ENCODE assay signal across 9 mouse cellular contexts in genomic region chr7:68233619-68234223, GRCm38 (mm10). TPM values are rescaled to one million over a fixed set of nuclear protein-coding genes. Genes with fewer than 3 reads are reported as not detected.
DNase-seq lines count a peak whose midpoint lies in the region; ATAC-seq lines count a peak whose summit lies in the region.
"Had no signal": no experiment of that assay in that cellular context is flagged by ENCODE, and none has a peak within 500 bp of the region (broad histone marks: within the 10 kb centered on the region; RNA-seq: fewer than 3 reads in every experiment).

No protein-coding gene starts in this region.

- H3K27ac ChIP-seq in heart, embryonic 15.5 days = peak overlapping the region; percentile 45; the same call in 1 of the 2 replicates
- peak overlapping the region; percentile 32; the same call in 1 of the 2 replicates for H3K27ac ChIP-seq in limb, embryonic 12.5 days
- H3K27ac ChIP-seq in stomach, embryonic 16.5 days (ENCODE audit: low read length) = no peak overlapping the region; the same call in 1 of the 2 replicates
- H3K27ac ChIP-seq: liver, embryonic 15.5 days had no signal

- H3K4me1 ChIP-seq in heart, embryonic 15.5 days (replicated peaks) = peaks cover 19% of the 10 kb centered on the region
- peaks cover 26% of the 10 kb centered on the region for H3K4me1 ChIP-seq in limb, embryonic 12.5 days (replicated peaks)
- H3K4me1 ChIP-seq in stomach, embryonic 16.5 days (ENCODE audit: control insufficient read depth, insufficient read depth, low read length) = peaks cover 6% of the 10 kb centered on the region; the same call in 1 of the 2 replicates
- H3K4me1 ChIP-seq: liver, embryonic 15.5 days had no signal

- no peak overlapping the region for H3K9ac ChIP-seq in heart, embryonic 15.5 days
- H3K9ac ChIP-seq in limb, embryonic 12.5 days (replicated peaks) = no peak overlapping the region
- H3K9ac ChIP-seq in stomach, embryonic 16.5 days (ENCODE audit: low read length) = no peak overlapping the region
- H3K9ac ChIP-seq: liver, embryonic 15.5 days had no signal

- DNase-seq in Muller cell, postnatal 12 days (ENCODE audit: inconsistent ontology term) = peak; percentile 58
- peak; percentile 73 for DNase-seq in embryo, embryonic 11 days
- no peak for DNase-seq in T-cell, adult 2 months (ENCODE audit: low spot score)
- DNase-seq in thymus, adult 18-20 months = no peak
- DNase-seq in cerebellum, adult 11 months = no peak

- no peaks in the 10 kb centered on the region for H3K9me3 ChIP-seq in heart, embryonic 15.5 days (replicated peaks)
- H3K9me3 ChIP-seq in limb, embryonic 12.5 days = no peaks in the 10 kb centered on the region
- no peaks in the 10 kb centered on the region for H3K9me3 ChIP-seq in stomach, embryonic 16.5 days (replicated peaks; ENCODE audit: control insufficient read depth, low read length)
- H3K9me3 ChIP-seq: liver, embryonic 15.5 days had no signal

- H3K36me3 ChIP-seq in heart, embryonic 15.5 days = no peaks in the 10 kb centered on the region
- H3K36me3 ChIP-seq in limb, embryonic 12.5 days = peaks cover 28% of the 10 kb centered on the region
- peaks cover 6% of the 10 kb centered on the region; the same call in 1 of the 2 replicates for H3K36me3 ChIP-seq in stomach, embryonic 16.5 days (ENCODE audit: control insufficient read depth, insufficient read depth, low read length)
- H3K36me3 ChIP-seq: liver, embryonic 15.5 days had no signal

- H3K27me3 ChIP-seq in heart, embryonic 15.5 days = no peaks in the 10 kb centered on the region
- H3K27me3 ChIP-seq in limb, embryonic 12.5 days = no peaks in the 10 kb centered on the region
- no peaks in the 10 kb centered on the region for H3K27me3 ChIP-seq in stomach, embryonic 16.5 days (ENCODE audit: control insufficient read depth, insufficient read depth, low read length)
- H3K27me3 ChIP-seq: liver, embryonic 15.5 days had no signal

- 17% methylated on average over 13 of the region's 13 CpGs for WGBS in heart, embryonic 15.5 days
- 38% methylated on average over 13 of the region's 13 CpGs for WGBS in limb, embryonic 12.5 days
- WGBS in stomach, embryonic 16.5 days = 24% methylated on average over 13 of the region's 13 CpGs

- peak overlapping the region; percentile 34 for H3K4me2 ChIP-seq in heart, embryonic 15.5 days
- no peak overlapping the region for H3K4me2 ChIP-seq in limb, embryonic 12.5 days
- H3K4me2 ChIP-seq in stomach, embryonic 16.5 days (ENCODE audit: low read depth, low read length) = no peak overlapping the region
- H3K4me2 ChIP-seq: liver, embryonic 15.5 days had no signal

- no peak; the same call in 1 of the 2 replicates for ATAC-seq in heart, embryonic 15.5 days (replicated peaks; ENCODE audit: insufficient number of reproducible peaks, insufficient read depth, low FRiP score, low read depth)
- no peak for ATAC-seq in limb, embryonic 12.5 days (ENCODE audit: insufficient number of reproducible peaks, insufficient read depth, low FRiP score, low TSS enrichment, low read depth)
- ATAC-seq in stomach, embryonic 16.5 days (ENCODE audit: insufficient read depth, low FRiP score) = peak; percentile 44; the same call in 1 of the 2 replicates

- no peak overlapping the region for H3K4me3 ChIP-seq in heart, embryonic 15.5 days
- no peak overlapping the region for H3K4me3 ChIP-seq in limb, embryonic 12.5 days (replicated peaks)
- H3K4me3 ChIP-seq in stomach, embryonic 16.5 days (replicated peaks; ENCODE audit: low read length) = no peak overlapping the region
- H3K4me3 ChIP-seq: liver, embryonic 15.5 days had no signal

RNA-seq across cellular contexts. Expression of gene Pgpep1l, which starts 30.3 kb away (rescaled TPM):
- 0.25 and 0.44 TPM in 2 replicates for polyA plus RNA-seq in heart, embryonic 15.5 days (2015; fragmentation: Nextera tagmentation; extraction: Ambion mirVana)
- not detected in 2 replicates for polyA plus RNA-seq in limb, embryonic 12.5 days (2016; fragmentation: Nextera tagmentation; extraction: Ambion mirVana)
- not detected in 2 replicates for polyA plus RNA-seq in stomach, embryonic 16.5 days (2015; fragmentation: Nextera tagmentation; extraction: Ambion mirVana)
- polyA plus RNA-seq: liver, embryonic 15.5 days had no signal

RNA-seq across cellular contexts. Expression of gene Fam169b, which starts 39.9 kb away (rescaled TPM):
- polyA plus RNA-seq in heart, embryonic 15.5 days (2015; fragmentation: Nextera tagmentation; extraction: Ambion mirVana) = 1.0 and 10.5 TPM in 2 replicates
- polyA plus RNA-seq in limb, embryonic 12.5 days (2016; fragmentation: Nextera tagmentation; extraction: Ambion mirVana) = 1.6 and 1.8 TPM in 2 replicates
- 0.34 and 0.37 TPM in 2 replicates for polyA plus RNA-seq in stomach, embryonic 16.5 days (2015; fragmentation: Nextera tagmentation; extraction: Ambion mirVana)

Comparison
In these comparisons a context has a peak if more than half of its experiments do, and no peak if none do; other contexts are left out.
1. DNase-seq: peak in Muller cell, postnatal 12 days (single experiment) and embryo, embryonic 11 days (single experiment); none in T-cell, adult 2 months (single experiment), thymus, adult 18-20 months (0 of 2) and cerebellum, adult 11 months (single experiment).